Mouse (Mus musculus): Measurements from ENCODE around the gene Mfsd5.

Mfsd5 gene

DNA sequence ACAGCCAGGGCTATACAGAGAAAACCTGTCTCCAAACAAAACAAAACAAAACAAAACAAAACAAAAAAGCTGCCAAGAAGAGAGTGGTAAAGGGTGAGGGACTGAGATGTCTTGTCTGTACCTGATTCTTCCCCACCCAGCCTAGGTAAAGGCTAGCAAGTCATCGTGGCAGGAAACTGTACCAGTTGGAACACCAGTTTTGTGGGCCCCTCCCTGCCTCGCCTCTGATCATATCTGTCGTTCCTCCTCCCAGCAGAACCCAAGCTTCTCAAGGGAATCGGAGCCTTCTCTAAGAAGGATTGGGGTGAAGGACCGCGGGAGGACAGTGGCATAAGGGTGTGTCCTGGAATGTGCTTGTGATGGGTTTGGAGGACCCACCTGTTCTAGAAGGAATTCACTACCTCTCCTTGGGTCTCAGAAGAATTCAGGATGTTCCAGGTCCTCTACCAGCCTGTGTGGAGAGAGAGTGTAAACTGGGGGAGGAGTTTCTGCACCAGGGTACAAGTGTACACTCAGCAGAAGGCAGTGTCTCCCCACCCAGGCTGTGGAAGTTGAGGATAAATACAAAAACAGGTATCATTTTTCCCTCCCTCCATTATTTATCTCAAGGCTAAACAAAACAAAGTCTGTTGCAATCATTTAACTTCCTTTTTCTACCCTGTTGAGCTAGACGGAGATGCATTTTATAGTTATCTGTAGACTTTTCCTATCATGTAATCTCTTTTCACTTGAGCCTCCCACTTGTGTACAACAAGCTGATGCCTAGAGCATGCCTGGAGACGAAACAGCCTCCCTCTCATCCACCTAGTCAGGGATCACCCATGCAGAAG is 3.4 kb downstream of the Mfsd5 start:
- DNase-seq, result no peak

DNA sequence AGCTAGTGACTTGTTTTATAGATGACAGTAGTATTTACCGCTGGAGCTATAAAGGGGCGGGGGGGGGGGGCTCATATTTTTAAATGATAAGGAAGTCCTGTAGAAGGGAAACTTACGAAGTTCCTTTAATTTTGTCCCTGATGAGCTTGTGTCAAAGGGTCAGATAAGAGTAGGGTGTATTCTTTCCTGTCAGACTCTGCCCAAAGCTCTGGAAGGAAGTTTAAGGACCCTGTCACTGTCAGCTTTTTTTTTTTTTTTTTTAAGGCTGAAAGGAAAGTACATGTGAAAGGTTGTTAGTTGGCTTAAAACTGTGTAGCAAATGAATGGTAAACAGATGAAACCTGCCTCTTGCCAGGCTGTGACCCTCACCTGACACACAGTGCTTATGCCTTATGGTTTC is 4.4 kb downstream of the Mfsd5 start:
- DNase-seq, result no peak

DNA sequence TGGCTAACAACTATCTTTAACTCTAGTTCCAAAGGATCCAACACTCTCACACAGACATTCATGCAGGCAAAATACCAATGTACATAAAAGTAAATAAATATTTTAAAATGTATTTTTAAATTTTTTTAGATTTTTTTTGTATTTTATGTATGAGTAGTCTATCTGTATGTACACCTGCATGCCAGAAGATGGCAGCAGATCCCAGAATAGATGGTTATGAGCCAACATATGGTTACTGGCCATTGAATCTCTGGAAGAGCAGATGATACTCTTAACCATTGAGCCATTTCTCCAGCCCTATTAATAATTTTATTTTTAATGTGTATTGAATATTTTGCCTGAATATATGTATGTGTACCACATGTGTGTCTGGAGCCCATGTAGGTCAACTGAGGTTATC is 8.1 kb downstream of the Mfsd5 start:
- DNase-seq, result peak; percentile 65 to 70

DNA sequence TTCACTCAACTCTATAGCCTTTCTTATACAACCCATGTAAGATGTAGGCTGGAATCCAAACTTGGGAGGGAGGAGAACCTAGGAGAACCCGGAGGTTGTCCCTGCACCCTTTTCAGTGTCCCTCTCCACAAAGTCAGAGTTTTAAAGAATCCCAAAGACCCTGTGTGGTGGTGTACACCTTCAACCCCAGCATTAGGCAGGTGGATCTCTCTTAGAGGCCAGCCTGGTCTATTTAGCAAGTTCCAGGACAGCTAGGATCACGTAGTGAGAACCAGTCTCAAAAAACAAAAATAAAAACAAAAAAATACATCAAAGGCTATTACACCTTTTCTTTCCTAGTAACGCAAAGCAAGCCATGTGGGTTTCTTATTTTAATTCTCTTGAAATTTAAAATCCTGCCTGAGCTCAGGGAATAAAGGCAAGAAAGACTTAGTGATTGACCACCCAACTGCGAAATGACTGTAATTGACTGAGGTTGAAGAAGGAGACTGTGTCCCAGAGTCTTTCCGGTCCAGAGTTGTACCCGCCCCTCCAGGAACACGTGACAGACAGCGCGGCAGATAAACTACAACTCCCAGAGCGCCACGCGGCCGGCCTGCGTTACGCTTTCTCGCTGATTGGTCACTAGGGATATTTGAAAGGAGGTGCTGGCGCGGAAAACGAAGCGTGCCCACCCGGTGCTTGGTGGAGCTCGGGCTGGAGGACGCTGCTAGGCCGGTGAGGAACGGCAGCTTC is 16.5 kb downstream of the Mfsd5 start, which contains the start of gene Espl1:
Espl1 (plus strand) TSS at position 634 of the 735 bp plus-strand sequence.
- peak; percentile 97 for DNase-seq

DNA sequence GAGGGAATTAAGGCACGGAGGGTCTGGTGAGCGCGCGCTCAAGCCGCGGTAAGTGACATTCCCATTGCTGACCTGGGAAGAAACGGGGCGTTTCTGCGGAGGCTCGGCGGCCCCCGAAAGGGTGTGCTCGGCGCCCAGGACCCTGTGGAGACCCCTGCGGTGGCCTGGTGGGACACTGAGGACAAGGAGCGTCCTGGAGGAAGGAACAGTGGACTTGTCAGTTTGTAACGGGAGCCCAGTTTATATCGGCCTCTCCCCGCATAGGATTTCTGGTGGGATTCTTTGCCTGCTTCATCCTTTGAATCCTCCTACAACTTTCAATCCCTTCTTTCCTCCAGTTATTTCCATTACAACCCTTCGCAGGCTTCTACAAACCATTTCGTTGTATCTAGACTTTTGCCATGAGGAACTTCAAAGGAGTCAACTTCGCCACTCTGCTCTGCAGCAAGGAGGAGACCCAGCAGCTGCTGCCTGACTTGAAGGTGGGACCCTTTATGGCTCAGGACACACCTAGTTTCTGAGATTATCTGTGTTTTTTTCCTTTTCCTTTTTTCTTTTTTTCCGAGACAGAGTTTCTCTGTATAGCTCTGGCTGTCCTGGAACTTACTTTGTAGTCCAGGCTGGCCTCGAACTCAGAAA is 17.2 kb downstream of the Mfsd5 start:
- no peak for DNase-seq

DNA sequence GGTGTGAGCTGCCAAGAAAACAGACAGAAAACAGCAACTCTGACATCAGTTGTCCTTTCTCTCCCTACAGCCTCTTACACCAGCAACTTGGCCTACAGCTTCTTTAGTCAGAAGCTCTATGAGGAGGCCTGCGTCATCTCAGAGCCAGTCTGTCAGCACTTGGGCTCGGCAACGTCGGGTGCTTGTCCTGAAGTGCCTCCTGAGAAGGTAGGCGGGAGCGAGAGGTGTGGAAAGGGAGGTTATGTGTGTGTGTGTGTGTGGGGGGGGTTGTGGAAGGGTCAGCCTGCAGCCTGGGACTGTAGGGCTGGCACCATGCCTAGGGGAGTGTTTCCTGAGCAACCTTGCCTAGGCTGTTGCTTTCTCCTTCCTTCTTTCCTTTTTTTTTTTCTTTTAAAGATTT is 23.3 kb downstream of the Mfsd5 start:
- no peak for DNase-seq

DNA sequence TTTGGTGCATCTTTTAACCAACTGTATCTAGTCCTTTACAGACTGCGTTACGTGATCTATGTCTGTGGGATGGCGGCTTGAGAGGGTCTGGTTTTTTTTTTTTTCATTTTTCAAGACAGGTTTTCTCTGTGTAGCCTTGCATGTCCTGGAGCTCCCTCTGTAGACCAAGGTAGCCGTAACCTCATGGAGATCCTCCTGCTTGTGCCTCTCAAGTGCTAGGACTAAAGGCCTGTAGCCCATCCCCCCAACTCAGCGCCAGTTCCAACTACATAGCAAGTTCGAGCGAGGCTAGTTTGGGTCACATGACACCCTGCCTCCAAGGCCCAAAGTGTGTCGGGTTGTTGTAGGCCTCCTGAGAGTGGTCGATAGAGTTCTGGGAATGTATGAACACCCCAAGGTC is 29.5 kb downstream of the Mfsd5 start:
- no peak for DNase-seq

DNA sequence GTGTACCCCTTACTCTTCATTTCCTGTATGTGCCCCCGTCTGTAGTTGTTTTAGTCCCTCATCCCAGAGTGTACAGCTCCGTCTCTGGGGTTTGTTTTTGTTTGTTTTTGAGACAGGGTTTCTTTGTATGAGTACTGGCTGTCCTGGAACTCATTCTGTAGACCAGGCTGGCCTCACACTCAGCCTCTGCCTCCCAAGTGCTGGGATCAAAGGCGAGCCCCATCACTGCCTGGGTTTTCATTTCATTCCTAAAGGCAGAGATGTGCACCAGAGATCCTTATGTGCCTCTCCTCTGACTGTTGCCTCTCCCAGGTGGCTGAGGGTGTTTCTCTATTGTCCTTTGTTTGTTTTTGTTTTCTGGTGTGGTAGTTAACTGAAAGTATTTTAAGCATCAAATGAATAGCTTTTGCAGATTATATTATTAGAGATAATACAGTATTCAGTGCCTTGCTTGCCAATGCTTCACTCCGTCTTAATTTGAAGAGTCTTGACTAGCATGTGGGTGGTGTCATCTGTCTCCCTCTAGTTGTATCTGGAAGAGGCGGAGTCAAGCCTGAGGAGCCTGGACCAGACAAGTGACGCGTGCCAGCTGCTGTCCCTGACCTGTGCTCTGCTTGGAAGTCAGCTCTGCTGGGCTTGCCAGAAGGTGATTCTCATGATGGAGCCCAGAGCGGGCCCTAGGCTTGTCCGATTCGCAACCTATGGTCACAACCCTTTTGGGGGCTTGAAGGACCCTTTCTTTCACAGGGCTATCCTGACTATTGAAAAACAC is 31.0 kb downstream of the Mfsd5 start:
- DNase-seq, result no peak

DNA sequence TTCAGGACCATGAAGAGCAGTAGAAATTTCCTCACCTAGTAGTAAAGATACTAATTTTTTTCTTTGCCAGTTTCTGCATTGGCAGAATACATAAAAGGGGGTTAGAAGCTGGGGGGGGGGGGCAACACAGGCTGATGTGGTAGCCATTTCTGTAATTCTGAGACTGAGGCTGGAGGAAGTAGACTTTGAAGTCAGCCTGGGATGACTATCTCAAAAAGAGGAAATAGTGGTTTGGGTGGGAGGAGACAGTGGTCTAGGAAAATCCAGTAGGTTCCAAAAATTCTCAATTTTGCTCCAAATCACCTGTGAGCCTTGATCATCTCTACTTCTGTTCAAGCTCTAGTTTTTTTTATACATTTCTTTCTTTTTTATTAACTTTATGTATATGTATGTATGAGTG is 32.2 kb downstream of the Mfsd5 start:
- no peak for DNase-seq

DNA sequence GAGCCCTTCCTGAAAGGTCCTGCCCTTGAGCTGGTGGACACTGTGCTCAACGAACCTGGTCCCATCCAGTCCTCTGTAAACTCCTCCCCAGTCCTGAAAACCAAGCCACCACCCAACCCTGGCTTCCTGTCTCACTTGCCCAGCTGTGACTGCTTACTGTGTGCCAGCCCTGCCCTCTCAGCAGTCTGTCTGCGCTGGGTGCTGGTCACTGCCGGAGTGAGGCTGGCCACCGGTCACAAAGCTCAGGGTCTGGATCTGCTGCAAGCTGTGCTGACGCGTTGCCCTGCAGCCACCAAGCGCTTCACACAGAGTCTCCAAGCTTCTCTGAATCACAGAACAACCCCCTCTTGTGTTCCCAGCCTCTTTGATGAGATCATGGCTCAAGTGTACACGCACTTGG is 36.0 kb downstream of the Mfsd5 start:
- no peak for DNase-seq

DNA sequence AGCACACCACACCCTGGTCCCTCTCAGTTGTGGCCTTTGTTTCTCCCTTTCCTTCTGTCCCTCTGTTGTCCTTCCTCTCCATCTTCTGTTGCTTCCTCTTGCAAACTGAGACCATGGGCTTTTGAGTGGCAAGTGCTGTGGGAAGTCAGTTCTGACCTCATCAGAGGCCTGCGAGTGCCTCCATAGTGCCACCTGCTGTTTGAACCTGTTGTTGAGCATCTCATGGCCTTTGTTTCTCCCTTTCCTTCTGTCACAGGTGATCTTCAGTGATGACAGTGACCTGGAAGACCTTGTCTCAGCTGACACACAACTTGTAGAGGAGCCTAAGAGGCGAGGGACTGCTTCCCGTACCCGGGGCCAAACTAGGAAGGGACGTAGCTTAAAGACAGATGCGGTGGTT is 37.0 kb downstream of the Mfsd5 start:
- peak; percentile 73 to 78 for DNase-seq

DNA sequence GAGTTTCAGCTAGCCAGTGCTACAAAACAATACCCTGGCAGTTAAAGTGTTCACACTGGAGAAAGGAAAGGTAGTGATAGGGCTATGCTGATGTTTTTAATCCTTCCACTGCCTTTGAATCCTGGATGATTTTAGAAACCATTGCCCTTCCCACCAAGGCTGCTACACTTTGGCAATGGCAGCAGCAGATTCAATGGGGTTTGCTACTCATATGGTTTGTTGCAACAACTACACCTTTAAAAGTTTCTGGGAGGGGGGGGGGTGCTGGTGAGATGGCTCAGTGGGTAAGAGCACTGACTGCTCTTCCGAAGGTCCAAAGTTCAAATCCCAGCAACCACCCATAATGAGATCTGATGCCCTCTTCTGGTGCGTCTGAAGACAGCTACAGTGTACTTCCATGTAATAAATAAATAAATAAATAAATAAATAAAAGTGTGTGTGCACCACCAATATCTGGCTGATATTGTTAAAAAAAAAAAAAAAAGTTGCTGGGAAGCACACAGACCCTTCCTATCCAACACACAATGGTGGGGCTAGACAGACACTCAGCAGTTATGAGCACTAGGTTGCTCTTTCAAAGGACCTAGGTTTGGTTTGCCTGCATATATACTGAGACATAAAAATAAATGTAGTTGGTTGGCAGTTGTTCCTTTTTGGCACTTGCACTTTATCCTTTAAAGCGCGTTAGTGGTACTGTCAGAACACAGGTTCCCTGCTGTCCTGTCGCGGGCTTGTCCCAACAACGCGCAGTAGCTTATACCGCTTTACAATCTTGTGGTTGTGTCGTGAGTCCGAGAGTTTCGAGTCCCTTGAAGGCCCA is 45.6 kb downstream of the Mfsd5 start:
- peak in 1 of 2 experiments; percentile 24 for DNase-seq

DNA sequence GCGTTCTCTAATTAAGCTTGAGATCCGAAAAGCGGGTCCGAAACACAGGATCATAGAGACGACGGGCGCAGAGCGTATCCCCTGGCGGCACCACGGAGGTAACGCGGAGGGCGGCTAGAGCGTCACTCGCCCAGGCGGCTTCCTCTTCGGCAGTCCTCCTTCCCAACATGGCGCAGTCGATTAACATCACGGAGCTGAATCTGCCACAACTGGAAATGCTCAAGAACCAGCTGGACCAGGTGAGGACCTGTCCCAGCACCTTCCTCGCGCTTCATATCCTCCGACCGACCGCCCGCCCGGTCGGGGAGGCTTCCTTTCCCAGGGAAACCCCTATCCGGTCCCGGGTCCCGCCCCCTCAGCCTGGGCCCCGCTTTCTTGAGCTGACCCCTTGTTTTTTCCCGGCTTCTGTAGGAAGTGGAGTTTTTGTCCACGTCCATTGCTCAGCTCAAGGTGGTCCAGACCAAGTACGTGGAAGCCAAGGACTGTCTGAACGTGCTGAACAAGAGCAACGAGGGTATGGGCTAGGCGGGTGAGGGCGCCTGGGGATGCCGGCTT is 46.8 kb downstream of the Mfsd5 start, which contains the start of gene Pfdn5:
Pfdn5 (plus strand) TSS at position 95 of the 555 bp plus-strand sequence.
- peak; percentile 87 to 92 for DNase-seq

DNA sequence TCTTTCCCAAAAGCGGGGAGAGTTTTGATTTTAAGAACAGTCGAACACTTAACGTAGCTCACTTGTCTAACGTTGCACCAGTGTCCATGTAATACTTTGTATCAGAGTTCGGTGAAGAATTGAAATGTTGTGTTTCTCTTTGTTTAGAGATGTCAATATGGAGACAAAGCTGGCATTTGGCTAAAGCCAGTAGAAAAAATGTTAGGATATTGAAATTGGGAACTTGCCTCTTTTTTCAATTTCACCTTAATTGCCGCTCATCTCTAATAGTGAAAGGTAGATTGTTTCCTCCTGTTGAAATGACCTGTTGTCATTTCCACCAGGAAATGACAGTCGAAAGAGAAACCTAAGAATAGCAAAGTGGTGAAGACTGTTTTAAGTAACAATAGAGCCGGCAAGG is 47.6 kb downstream of the Mfsd5 start:
- no peak for DNase-seq
